Mouse (Mus musculus): ENCODE measurements around the gene Rnf43. TPM values are rescaled to one million over a fixed set of nuclear protein-coding genes. Genes with fewer than 3 reads are reported as not detected.

Rnf43 gene
- polyA plus RNA-seq, 1 experiment: not detected

DNA sequence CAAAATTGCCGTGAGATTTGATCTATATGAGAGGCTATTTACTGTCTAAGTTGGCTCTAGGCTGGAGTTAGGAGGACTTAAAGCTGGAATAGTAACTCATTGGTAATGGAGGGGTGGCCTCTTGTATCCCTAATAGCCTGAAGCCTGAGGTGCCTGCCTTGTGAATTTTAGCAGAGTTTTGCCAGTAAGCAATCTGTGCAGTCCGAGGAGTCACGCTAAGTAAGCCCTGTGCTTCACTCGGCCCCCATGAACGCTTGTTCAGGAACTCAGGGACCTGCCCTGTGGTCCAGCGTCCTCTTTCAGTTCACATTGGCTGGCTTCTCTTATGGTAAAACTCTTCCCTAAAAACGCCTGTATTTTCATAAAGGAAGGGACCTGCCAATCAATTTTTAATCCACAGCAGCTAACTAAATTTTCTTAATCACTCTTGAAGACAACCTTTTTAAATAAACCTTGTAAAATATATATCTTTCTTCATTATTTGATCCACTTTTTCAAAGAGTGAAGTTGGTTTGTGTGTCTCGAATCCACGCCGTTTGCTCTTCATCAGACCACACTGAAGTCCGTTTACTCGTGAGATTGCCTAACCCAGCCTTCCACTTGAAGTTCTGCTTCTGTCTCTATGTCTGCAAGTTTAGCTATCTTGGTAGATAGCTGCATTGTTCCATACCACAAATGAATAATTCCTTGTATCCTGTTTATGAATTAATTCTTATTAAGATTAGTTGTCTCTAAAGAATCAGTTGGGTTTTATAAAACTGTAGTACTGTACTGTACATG is 3.9 kb downstream of the Rnf43 start:
- no peak overlapping the region for H3K4me3 ChIP-seq (ENCODE audit: insufficient read depth, poor library complexity, severe bottlenecking)

DNA sequence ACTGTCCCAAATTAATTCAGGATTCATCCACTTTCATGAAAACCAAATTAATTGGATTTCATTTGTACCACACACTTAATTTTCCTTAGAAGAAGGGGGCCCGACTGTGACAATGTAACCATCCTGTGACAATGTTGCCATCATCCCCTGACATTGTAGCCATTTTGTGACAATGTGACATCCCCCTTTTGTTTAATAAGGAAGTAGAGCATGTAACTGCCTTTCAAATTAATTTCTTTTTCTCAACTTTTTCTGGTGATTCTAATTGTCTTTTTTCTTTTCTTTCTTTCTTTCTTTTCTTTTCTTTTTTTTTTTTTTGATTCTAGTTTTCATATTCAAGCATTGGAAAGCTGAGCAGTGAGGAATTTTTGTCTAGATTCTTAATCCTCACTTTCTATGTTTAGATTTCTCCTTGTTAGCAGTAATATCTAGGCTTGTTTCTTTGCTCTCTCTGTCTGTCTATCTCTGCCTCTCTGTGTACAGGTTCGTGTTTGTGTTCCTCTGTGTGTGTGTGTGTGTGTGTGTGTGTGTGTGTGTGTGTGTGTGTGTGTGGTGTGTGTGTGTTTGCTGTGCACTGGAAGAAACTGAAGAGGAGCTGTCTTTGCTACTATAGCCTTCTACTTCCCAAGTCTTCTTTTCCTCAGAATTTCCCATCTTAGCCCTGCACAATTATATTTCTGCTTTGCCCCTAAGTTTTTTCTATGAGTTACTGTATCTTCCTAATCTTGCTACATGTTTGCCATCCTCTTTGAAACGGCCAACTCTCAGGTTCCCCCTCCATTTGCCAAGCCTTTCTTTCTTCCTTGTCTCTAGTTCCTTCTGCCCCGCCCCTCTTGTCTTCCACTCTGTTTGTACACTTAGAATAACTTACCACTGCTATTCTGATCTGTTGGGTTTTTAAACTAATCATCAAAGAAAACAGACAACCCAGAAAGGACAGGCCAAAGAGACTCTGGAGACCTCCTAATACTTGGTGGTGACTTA is 4.9 kb downstream of the Rnf43 start:
- Histone ChIP-seq H3K36me3 (ENCODE audit: control insufficient read depth, insufficient read depth) (no peaks in the 10 kb centered on the region), H3K4me3 (ENCODE audit: insufficient read depth, poor library complexity, severe bottlenecking) (no peak overlapping the region), H3ac (ENCODE audit: control insufficient read depth, insufficient read length, low read depth) (no peak overlapping the region), H3K79me2 (ENCODE audit: control insufficient read depth, insufficient read depth) (no peaks in the 10 kb centered on the region), H3K27me3 (ENCODE audit: control insufficient read depth, insufficient read depth, insufficient read length) (peaks cover 34% of the 10 kb centered on the region), H3K79me3 (ENCODE audit: low read depth) (no peaks in the 10 kb centered on the region)
- no peak for TF ChIP-seq USF1 (IDR thresholded peaks at IDR 0.05; ENCODE audit: low read depth)
- TF ChIP-seq MAX (IDR thresholded peaks at IDR 0.05): no peak
- TF ChIP-seq CEBPB (IDR thresholded peaks at IDR 0.05; ENCODE audit: low read depth): no peak
- no peak for TF ChIP-seq MYOG (IDR thresholded peaks at IDR 0.05; ENCODE audit: control insufficient read depth, extremely low read depth, insufficient read length)
- no peak for TF ChIP-seq CTCF (IDR thresholded peaks at IDR 0.05; ENCODE audit: control insufficient read depth, insufficient read depth, insufficient read length)
- no peak for TF ChIP-seq MYOD1 (IDR thresholded peaks at IDR 0.05; ENCODE audit: control insufficient read depth, insufficient read length, low read depth)
- no peak for TF ChIP-seq FOSL1 (IDR thresholded peaks at IDR 0.05; ENCODE audit: insufficient read depth, low read length, poor library complexity, severe bottlenecking)

More for the DNA sequence above, 3.9 kb downstream of the Rnf43 start:
- no peaks in the 10 kb centered on the region for H3K36me3 ChIP-seq (ENCODE audit: control insufficient read depth, insufficient read depth)
- TF ChIP-seq MYOG (IDR thresholded peaks at IDR 0.05; ENCODE audit: control insufficient read depth, extremely low read depth, insufficient read length) (no peak), USF1 (IDR thresholded peaks at IDR 0.05; ENCODE audit: low read depth) (no peak), CTCF (IDR thresholded peaks at IDR 0.05; ENCODE audit: control insufficient read depth, insufficient read depth, insufficient read length) (no peak), CEBPB (IDR thresholded peaks at IDR 0.05; ENCODE audit: low read depth) (no peak), FOSL1 (IDR thresholded peaks at IDR 0.05; ENCODE audit: insufficient read depth, low read length, poor library complexity, severe bottlenecking) (no peak), MYOD1 (IDR thresholded peaks at IDR 0.05; ENCODE audit: control insufficient read depth, insufficient read length, low read depth) (no peak)
- H3K79me2 ChIP-seq (ENCODE audit: control insufficient read depth, insufficient read depth): no peaks in the 10 kb centered on the region
- no peak overlapping the region for H3ac ChIP-seq (ENCODE audit: control insufficient read depth, insufficient read length, low read depth)
- H3K27me3 ChIP-seq (ENCODE audit: control insufficient read depth, insufficient read depth, insufficient read length): peaks cover 31% of the 10 kb centered on the region
- no peaks in the 10 kb centered on the region for H3K79me3 ChIP-seq (ENCODE audit: low read depth)

DNA sequence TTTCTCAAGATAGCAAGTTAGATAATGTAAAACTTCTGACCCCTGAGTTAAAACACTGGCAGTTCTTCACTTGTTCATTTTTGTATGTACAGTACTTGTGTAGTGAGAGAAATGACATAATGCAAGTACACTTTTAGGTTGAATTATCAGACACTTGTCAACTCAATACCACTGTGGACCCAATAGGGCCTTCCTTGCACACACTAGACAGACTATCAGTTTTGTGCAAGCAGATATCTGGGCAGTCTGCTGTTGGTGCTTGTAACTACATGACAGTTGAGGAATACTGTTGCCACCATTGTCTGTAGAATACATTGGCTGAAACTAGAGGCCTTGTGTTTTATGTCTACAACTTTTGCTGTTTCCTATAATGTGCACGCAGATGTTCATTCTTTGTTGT is 10.8 kb downstream of the Rnf43 start:
- TF ChIP-seq MYOD1 (IDR thresholded peaks at IDR 0.05; ENCODE audit: control insufficient read depth, insufficient read length, low read depth): no peak
- no peak for TF ChIP-seq FOSL1 (IDR thresholded peaks at IDR 0.05; ENCODE audit: insufficient read depth, low read length, poor library complexity, severe bottlenecking)
- no peak for TF ChIP-seq CEBPB (IDR thresholded peaks at IDR 0.05; ENCODE audit: low read depth)
- no peak for TF ChIP-seq USF1 (IDR thresholded peaks at IDR 0.05; ENCODE audit: low read depth)
- no peak for TF ChIP-seq CTCF (IDR thresholded peaks at IDR 0.05; ENCODE audit: control insufficient read depth, insufficient read depth, insufficient read length)
- no peak for TF ChIP-seq MAX (IDR thresholded peaks at IDR 0.05)
- no peak for TF ChIP-seq MYOG (IDR thresholded peaks at IDR 0.05; ENCODE audit: control insufficient read depth, extremely low read depth, insufficient read length)
- no peaks in the 10 kb centered on the region for H3K79me3 ChIP-seq (ENCODE audit: low read depth)
- H3K27me3 ChIP-seq (ENCODE audit: control insufficient read depth, insufficient read depth, insufficient read length): peaks cover 39% of the 10 kb centered on the region
- no peak overlapping the region for H3K4me3 ChIP-seq (ENCODE audit: insufficient read depth, poor library complexity, severe bottlenecking)
- H3ac ChIP-seq (ENCODE audit: control insufficient read depth, insufficient read length, low read depth): no peak overlapping the region
- no peaks in the 10 kb centered on the region for H3K36me3 ChIP-seq (ENCODE audit: control insufficient read depth, insufficient read depth)
- no peaks in the 10 kb centered on the region for H3K79me2 ChIP-seq (ENCODE audit: control insufficient read depth, insufficient read depth)

DNA sequence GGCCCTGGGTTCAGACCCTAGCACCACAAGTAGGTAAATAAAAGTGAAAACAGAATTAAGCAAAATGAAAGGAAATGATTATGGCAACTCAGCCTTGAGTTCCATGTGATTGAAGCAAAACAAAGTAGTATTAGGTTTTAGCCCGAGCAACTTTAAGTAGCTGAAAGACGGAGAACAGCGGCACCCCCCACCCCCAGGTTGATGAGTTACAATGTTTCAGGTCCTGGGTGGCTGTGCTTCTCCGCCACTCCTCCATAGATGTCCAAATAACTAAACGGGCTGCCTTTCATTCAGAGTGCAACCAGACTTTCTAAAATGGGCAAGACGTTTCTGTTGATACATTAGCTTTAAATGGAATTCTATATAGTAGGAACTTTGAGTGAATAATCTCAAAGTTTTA is 13.1 kb downstream of the Rnf43 start:
- Histone ChIP-seq H3K36me3 (ENCODE audit: control insufficient read depth, insufficient read depth) (no peaks in the 10 kb centered on the region), H3K79me3 (ENCODE audit: low read depth) (no peaks in the 10 kb centered on the region), H3K27me3 (ENCODE audit: control insufficient read depth, insufficient read depth, insufficient read length) (peaks cover 34% of the 10 kb centered on the region), H3ac (ENCODE audit: control insufficient read depth, insufficient read length, low read depth) (no peak overlapping the region), H3K79me2 (ENCODE audit: control insufficient read depth, insufficient read depth) (no peaks in the 10 kb centered on the region), H3K4me3 (ENCODE audit: insufficient read depth, poor library complexity, severe bottlenecking) (no peak overlapping the region)
- TF ChIP-seq MYOG (IDR thresholded peaks at IDR 0.05; ENCODE audit: control insufficient read depth, extremely low read depth, insufficient read length) (no peak), FOSL1 (IDR thresholded peaks at IDR 0.05; ENCODE audit: insufficient read depth, low read length, poor library complexity, severe bottlenecking) (no peak), CTCF (IDR thresholded peaks at IDR 0.05; ENCODE audit: control insufficient read depth, insufficient read depth, insufficient read length) (no peak), MYOD1 (IDR thresholded peaks at IDR 0.05; ENCODE audit: control insufficient read depth, insufficient read length, low read depth) (no peak), MAX (IDR thresholded peaks at IDR 0.05) (no peak), CEBPB (IDR thresholded peaks at IDR 0.05; ENCODE audit: low read depth) (no peak), USF1 (IDR thresholded peaks at IDR 0.05; ENCODE audit: low read depth) (no peak)

DNA sequence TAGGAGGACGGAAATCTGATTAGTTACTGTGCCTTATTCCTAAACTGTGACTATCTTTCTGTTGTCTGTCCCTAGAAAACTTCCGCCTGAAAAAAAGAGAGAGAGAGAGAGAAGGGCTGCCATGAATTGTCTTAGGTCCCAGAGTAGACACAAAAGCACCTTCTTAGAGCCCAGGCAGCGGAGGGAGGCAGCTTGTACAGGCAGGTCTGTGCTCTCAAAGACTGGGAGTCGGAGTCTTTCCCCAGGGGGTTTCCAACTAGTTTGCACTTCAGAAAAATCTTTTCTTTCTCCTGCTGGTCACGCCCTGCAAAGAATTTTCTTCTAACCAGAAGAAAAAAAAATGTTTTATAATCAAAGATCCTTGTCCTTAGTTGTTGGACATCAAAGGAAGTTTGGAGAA is 15.2 kb downstream of the Rnf43 start:
- Histone ChIP-seq H3K36me3 (ENCODE audit: control insufficient read depth, insufficient read depth) (no peaks in the 10 kb centered on the region), H3K79me2 (ENCODE audit: control insufficient read depth, insufficient read depth) (no peaks in the 10 kb centered on the region), H3ac (ENCODE audit: control insufficient read depth, insufficient read length, low read depth) (no peak overlapping the region), H3K79me3 (ENCODE audit: low read depth) (no peaks in the 10 kb centered on the region), H3K4me3 (ENCODE audit: insufficient read depth, poor library complexity, severe bottlenecking) (no peak overlapping the region), H3K27me3 (ENCODE audit: control insufficient read depth, insufficient read depth, insufficient read length) (peaks cover 48% of the 10 kb centered on the region)
- TF ChIP-seq MYOD1 (IDR thresholded peaks at IDR 0.05; ENCODE audit: control insufficient read depth, insufficient read length, low read depth) (no peak), CTCF (IDR thresholded peaks at IDR 0.05; ENCODE audit: control insufficient read depth, insufficient read depth, insufficient read length) (no peak), USF1 (IDR thresholded peaks at IDR 0.05; ENCODE audit: low read depth) (no peak), FOSL1 (IDR thresholded peaks at IDR 0.05; ENCODE audit: insufficient read depth, low read length, poor library complexity, severe bottlenecking) (no peak), MAX (IDR thresholded peaks at IDR 0.05) (no peak), MYOG (IDR thresholded peaks at IDR 0.05; ENCODE audit: control insufficient read depth, extremely low read depth, insufficient read length) (no peak), CEBPB (IDR thresholded peaks at IDR 0.05; ENCODE audit: low read depth) (no peak)

Data from C2C12 (cell line).